Comparison of ENCODE assay signal across 10 mouse cellular contexts in genomic region chr10:18233891-18234290, GRCm38 (mm10). TPM values are rescaled to one million over a fixed set of nuclear protein-coding genes. Genes with fewer than 3 reads are reported as not detected.
A peak's percentile ranks its signal among the peaks of the same experiment; 100 is the strongest.
DNase-seq lines count a peak whose midpoint lies in the region; ATAC-seq lines count a peak whose summit lies in the region.
"Had no signal": no experiment of that assay in that cellular context is flagged by ENCODE, and none has a peak within 500 bp of the region (broad histone marks: within the 10 kb centered on the region; RNA-seq: fewer than 3 reads in every experiment).

No protein-coding gene starts in this region.

- no peak for DNase-seq in forebrain, embryonic 14.5 days (ENCODE audit: low spot score)
- no peak for DNase-seq in forebrain, embryonic 10.5 days (ENCODE audit: extremely low spot score, low spot score)
- DNase-seq in neural tube, embryonic 11.5 days (ENCODE audit: low spot score), result no peak
- DNase-seq in neural tube, embryonic 10.5 days (ENCODE audit: extremely low spot score, low spot score), result no peak
- peak; percentile 17 for DNase-seq in kidney, postnatal 10 days
- no peak for DNase-seq in yolk sac, embryonic 10.5 days (ENCODE audit: low spot score)
- DNase-seq in lung, adult 18-20 months, result no peak
- DNase-seq: gastrocnemius, postnatal 25 days had no signal

- no peaks in the 10 kb centered on the region for H3K27me3 ChIP-seq in forebrain, embryonic 14.5 days (replicated peaks; ENCODE audit: control insufficient read depth, insufficient read depth, low read length)
- H3K27me3 ChIP-seq in forebrain, embryonic 10.5 days (ENCODE audit: poor library complexity, severe bottlenecking), result no peaks in the 10 kb centered on the region
- no peaks in the 10 kb centered on the region for H3K27me3 ChIP-seq in neural tube, embryonic 11.5 days (ENCODE audit: control insufficient read depth, insufficient read depth, low read length)
- H3K27me3 ChIP-seq in stomach, embryonic 15.5 days (replicated peaks), result no peaks in the 10 kb centered on the region

- H3K4me3 ChIP-seq in forebrain, embryonic 14.5 days (ENCODE audit: low read depth, low read length), result peak overlapping the region; percentile 68; the same call in 1 of the 2 replicates
- H3K4me3 ChIP-seq in forebrain, embryonic 10.5 days, result no peak overlapping the region
- no peak overlapping the region for H3K4me3 ChIP-seq in neural tube, embryonic 11.5 days (ENCODE audit: low read depth, low read length)
- no peak overlapping the region for H3K4me3 ChIP-seq in stomach, embryonic 15.5 days (replicated peaks)

- peak overlapping the region; percentile 71 for H3K4me2 ChIP-seq in forebrain, embryonic 14.5 days (ENCODE audit: low read length)
- H3K4me2 ChIP-seq in neural tube, embryonic 11.5 days (ENCODE audit: low read depth), result peak overlapping the region; percentile 45; the same call in 1 of the 2 replicates
- peak overlapping the region; percentile 63; the same call in 1 of the 2 replicates for H3K4me2 ChIP-seq in stomach, embryonic 15.5 days

- no peak for ATAC-seq in forebrain, embryonic 14.5 days
- ATAC-seq in neural tube, embryonic 11.5 days (ENCODE audit: insufficient read depth, low FRiP score, low TSS enrichment), result no peak
- ATAC-seq in stomach, embryonic 15.5 days (ENCODE audit: insufficient read depth, low FRiP score, low read depth), result no peak

- H3K36me3 ChIP-seq in forebrain, embryonic 14.5 days (ENCODE audit: control insufficient read depth, insufficient read depth, low read length), result no peaks in the 10 kb centered on the region
- no peaks in the 10 kb centered on the region for H3K36me3 ChIP-seq in forebrain, embryonic 10.5 days (replicated peaks)
- H3K36me3 ChIP-seq in neural tube, embryonic 11.5 days (ENCODE audit: control insufficient read depth, insufficient read depth, low read length), result no peaks in the 10 kb centered on the region
- H3K36me3 ChIP-seq in stomach, embryonic 15.5 days, result no peaks in the 10 kb centered on the region

- WGBS in forebrain, embryonic 14.5 days, result 51% methylated on average over 3 of the region's 3 CpGs
- WGBS in forebrain, embryonic 10.5 days, result 55% methylated on average over 3 of the region's 3 CpGs
- 58% methylated on average over 3 of the region's 3 CpGs for WGBS in neural tube, embryonic 11.5 days
- 44% methylated on average over 3 of the region's 3 CpGs for WGBS in stomach, embryonic 15.5 days

- H3K27ac ChIP-seq in forebrain, embryonic 14.5 days (ENCODE audit: low read depth, low read length), result no peak overlapping the region
- H3K27ac ChIP-seq in forebrain, embryonic 10.5 days, result no peak overlapping the region
- H3K27ac ChIP-seq in neural tube, embryonic 11.5 days (ENCODE audit: low read depth, low read length), result no peak overlapping the region
- H3K27ac ChIP-seq in stomach, embryonic 15.5 days, result no peak overlapping the region

- no peak overlapping the region for H3K9ac ChIP-seq in forebrain, embryonic 14.5 days (ENCODE audit: low read length)
- no peak overlapping the region for H3K9ac ChIP-seq in neural tube, embryonic 11.5 days (ENCODE audit: low read length)
- H3K9ac ChIP-seq in stomach, embryonic 15.5 days, result no peak overlapping the region

- no peaks in the 10 kb centered on the region for H3K9me3 ChIP-seq in forebrain, embryonic 14.5 days (replicated peaks; ENCODE audit: control insufficient read depth, low read length)
- H3K9me3 ChIP-seq in forebrain, embryonic 10.5 days, result no peaks in the 10 kb centered on the region
- no peaks in the 10 kb centered on the region for H3K9me3 ChIP-seq in neural tube, embryonic 11.5 days (ENCODE audit: control insufficient read depth, low read length)
- no peaks in the 10 kb centered on the region for H3K9me3 ChIP-seq in stomach, embryonic 15.5 days

- H3K4me1 ChIP-seq in forebrain, embryonic 14.5 days (ENCODE audit: control insufficient read depth, insufficient read depth, low read length), result 0 out of 2 replicates have a peak, but pooled peaks cover 3% of the 10 kb centered on the region
- H3K4me1 ChIP-seq in forebrain, embryonic 10.5 days, result peaks cover 13% of the 10 kb centered on the region
- no peaks in the 10 kb centered on the region for H3K4me1 ChIP-seq in neural tube, embryonic 11.5 days (ENCODE audit: control insufficient read depth, insufficient read depth, low read length)
- H3K4me1 ChIP-seq in stomach, embryonic 15.5 days, result no peaks in the 10 kb centered on the region

RNA-seq across cellular contexts. Expression of gene Ccdc28a, which starts 0.9 kb away (rescaled TPM):
- 8.9 and 10.3 TPM in 2 replicates for polyA plus RNA-seq in forebrain, embryonic 14.5 days (2014; fragmentation: Nextera tagmentation; extraction: Ambion mirVana)
- polyA plus RNA-seq in forebrain, embryonic 10.5 days (2016; fragmentation: Nextera tagmentation; extraction: Ambion mirVana), result 6.3 and 7.8 TPM in 2 replicates
- 7.4 and 7.7 TPM in 2 replicates for polyA plus RNA-seq in neural tube, embryonic 11.5 days (2014; fragmentation: Nextera tagmentation; extraction: Ambion mirVana)
- polyA plus RNA-seq in stomach, embryonic 15.5 days (2015; fragmentation: Nextera tagmentation; extraction: Ambion mirVana), result 11.2 and 15.3 TPM in 2 replicates

RNA-seq across cellular contexts. Expression of gene Ect2l, which starts 23.2 kb away (rescaled TPM):
- 0.27 TPM in 1 of 2 replicates, not detected in the other for polyA plus RNA-seq in forebrain, embryonic 14.5 days (2014; fragmentation: Nextera tagmentation; extraction: Ambion mirVana)
- 0.31 and 0.49 TPM in 2 replicates for polyA plus RNA-seq in forebrain, embryonic 10.5 days (2016; fragmentation: Nextera tagmentation; extraction: Ambion mirVana)
- polyA plus RNA-seq in neural tube, embryonic 11.5 days (2014; fragmentation: Nextera tagmentation; extraction: Ambion mirVana), result 0.29 TPM in 1 of 2 replicates, not detected in the other
- polyA plus RNA-seq in stomach, embryonic 15.5 days (2015; fragmentation: Nextera tagmentation; extraction: Ambion mirVana), result 0.17 and 0.36 TPM in 2 replicates
- polyA plus RNA-seq: spleen, adult 2 months had no signal
